Mouse (Mus musculus) lung, adult 2 months (tissue): Measurements from ENCODE around the gene Las1l.

Source experiments
- CTCF ChIP-seq: fragments of 200-500 bp; IDR thresholded peaks from 2 replicates; pipeline ENCODE4 v1.5.1; 2011; ENCODE audit warnings: mild to moderate bottlenecking, low read length, control low read depth; ENCODE audit not compliant: insufficient read depth
- POLR2A ChIP-seq: fragments of 200-500 bp; IDR thresholded peaks from 2 replicates; pipeline ENCODE4 v1.6.1; 2011; ENCODE audit warnings: low read depth, mild to moderate bottlenecking, control low read depth, low read length, borderline replicate concordance; ENCODE audit errors: extremely low read depth

GRCm38 (mm10) chrX:95968594-95968965 lies 11.8 kb upstream of the Las1l start:
- TF ChIP-seq CTCF (no peak), POLR2A (no peak)
